Mouse (Mus musculus) left cerebral cortex, adult 2 months (tissue): ENCODE results near the gene Cnih3. TPM values are rescaled to one million over a fixed set of nuclear protein-coding genes. Genes with fewer than 3 reads are reported as not detected.
A peak's percentile ranks its signal among the peaks of the same experiment; 100 is the strongest.

Source experiments
- DNase-seq, 2 experiments: peaks; one replicate each; pipeline ENCODE4 v3.0.0; 2021 to 2022; ENCODE audit warnings: low spot score in 2 of 2, mixed read lengths in 1 of 2; ENCODE audit errors: extremely low spot score in 1 of 2
- H3K27ac ChIP-seq: fragments of 200-600 bp; 2 replicates; pipeline ENCODE4 v1.8.1; 2022
- H3K4me3 ChIP-seq: fragments of 200-600 bp; 2 replicates; pipeline ENCODE4 v1.8.1; 2022
- CTCF ChIP-seq: fragments of 200-600 bp; IDR thresholded peaks from 2 replicates; pipeline ENCODE4 v1.8.1; 2022; ENCODE audit warnings: antibody characterized with exemption, mild to moderate bottlenecking, moderate library complexity
- intact Hi-C: fragments of 180-260 bp; cut with DNase I; formaldehyde crosslinking; loops from one replicate; pipeline ENCODE4 v1.15.1; 2025
- long read RNA-seq, 2 experiments: library from polyadenylated mRNA; stranded (forward); transcript quantifications; one replicate each; pipeline ENCODE4 v2.0.0; 2021; ENCODE audit warnings: borderline mapping rate in 2 of 2
- total RNA-seq, 2 experiments: library from RNA; stranded (reverse); gene quantifications; 2 replicates each; pipeline ENCODE4 v1.2.3; 2021

The Cnih3 gene
- total RNA-seq: 10 to 100 TPM; 76.9 to 78.0 TPM
- long read RNA-seq, experiment 1, transcript Cnih3-201 (6 exons, 2,668 nt): major isoform, 86 of 109 reads
- long read RNA-seq, experiment 1, transcript Cnih3-203 (5 exons, 602 nt): minor isoform, 8 of 109 reads
- long read RNA-seq, experiment 1, partial matches to known transcripts: 1 of 109 reads
- long read RNA-seq, experiment 1, other reads (novel, unspliced or antisense): 13 of 109 reads
- long read RNA-seq, experiment 2, transcript Cnih3-201 (6 exons, 2,668 nt): major isoform, 58 of 73 reads
- long read RNA-seq, experiment 2, partial matches to known transcripts: 1 of 73 reads
- long read RNA-seq, experiment 2, other reads (novel, unspliced or antisense): 9 of 73 reads

GRCm38 (mm10) chr1:181352367-181353199 is at the start of gene Cnih3:
Gene Cnih3, plus strand, starts transcription at chr1:181352628.
- Histone ChIP-seq H3K27ac (peak within 1 kb of the TSS; percentile 75), H3K4me3 (peak within 1 kb of the TSS; percentile 65)
- intact Hi-C loops: loop anchor here (5.0 kb wide), 1 partner anchor 75 kb away; no protein-coding TSS in a partner anchor
- peak; percentile 69 to 72 for DNase-seq
- no peak for TF ChIP-seq CTCF

- H3K27ac ChIP-seq: no peak overlapping the region
- DNase-seq: no peak
- H3K4me3 ChIP-seq: no peak overlapping the region
- no peak for TF ChIP-seq CTCF
- intact Hi-C loops: no loop called here
Measured at GRCm38 (mm10) chr1:181307981-181308380, 44.4 kb upstream of the Cnih3 start.

GRCm38 (mm10) chr1:181310712-181311111 is 41.7 kb upstream of the Cnih3 start:
- Histone ChIP-seq H3K27ac (no peak overlapping the region), H3K4me3 (no peak overlapping the region)
- no peak for DNase-seq
- intact Hi-C loops: no loop called here
- no peak for TF ChIP-seq CTCF

GRCm38 (mm10) chr1:181312115-181313045 is 40.0 kb upstream of the Cnih3 start:
- Histone ChIP-seq H3K27ac (no peak overlapping the region), H3K4me3 (no peak overlapping the region)
- no peak for DNase-seq
- intact Hi-C loops: no loop called here
- no peak for TF ChIP-seq CTCF

GRCm38 (mm10) chr1:181313046-181313415 is 39.4 kb upstream of the Cnih3 start:
- intact Hi-C loops: no loop called here
- no peak for DNase-seq
- Histone ChIP-seq H3K27ac (no peak overlapping the region), H3K4me3 (no peak overlapping the region)
- TF ChIP-seq CTCF: no peak

GRCm38 (mm10) chr1:181314301-181314700 is 38.1 kb upstream of the Cnih3 start:
- H3K4me3 ChIP-seq: no peak overlapping the region
- intact Hi-C loops: no loop called here
- no peak for TF ChIP-seq CTCF
- H3K27ac ChIP-seq: no peak overlapping the region
- no peak for DNase-seq

GRCm38 (mm10) chr1:181315350-181315749 is 37.1 kb upstream of the Cnih3 start:
- no peak for DNase-seq
- Histone ChIP-seq H3K4me3 (no peak overlapping the region), H3K27ac (no peak overlapping the region)
- no peak for TF ChIP-seq CTCF
- intact Hi-C loops: no loop called here

GRCm38 (mm10) chr1:181316571-181316970 is 35.9 kb upstream of the Cnih3 start:
- H3K4me3 ChIP-seq: no peak overlapping the region
- DNase-seq: no peak
- intact Hi-C loops: no loop called here
- no peak for TF ChIP-seq CTCF
- no peak overlapping the region for H3K27ac ChIP-seq

GRCm38 (mm10) chr1:181319466-181319865 is 33.0 kb upstream of the Cnih3 start:
- Histone ChIP-seq H3K27ac (no peak overlapping the region), H3K4me3 (no peak overlapping the region)
- intact Hi-C loops: no loop called here
- DNase-seq: no peak
- no peak for TF ChIP-seq CTCF

GRCm38 (mm10) chr1:181321149-181321548 is 31.3 kb upstream of the Cnih3 start:
- intact Hi-C loops: no loop called here
- H3K27ac ChIP-seq: no peak overlapping the region; the same call in 1 of the 2 replicates
- TF ChIP-seq CTCF: no peak
- DNase-seq: no peak
- no peak overlapping the region for H3K4me3 ChIP-seq

GRCm38 (mm10) chr1:181323134-181323533 is 29.3 kb upstream of the Cnih3 start:
- Histone ChIP-seq H3K4me3 (no peak overlapping the region), H3K27ac (no peak overlapping the region)
- TF ChIP-seq CTCF: no peak
- no peak for DNase-seq
- intact Hi-C loops: no loop called here
